Mouse (Mus musculus) liver, postnatal 0 days (tissue): Measurements from ENCODE around the gene Slc22a14.
"Not testable (repeated sequence)": the region's sequence is repeated elsewhere in the genome, so short reads cannot be mapped to it uniquely, and the experiment has no call there.

Source experiments
- CTCF ChIP-seq: sonication (generic); IDR thresholded peaks from 2 replicates; pipeline ENCODE4 v1.5.1; 2016; ENCODE audit warnings: antibody characterized with exemption, low read depth
- EP300 ChIP-seq: IDR thresholded peaks from 2 replicates; pipeline ENCODE4 v1.6.1; 2016; ENCODE audit warnings: antibody characterized with exemption, low read depth, mild to moderate bottlenecking

DNA sequence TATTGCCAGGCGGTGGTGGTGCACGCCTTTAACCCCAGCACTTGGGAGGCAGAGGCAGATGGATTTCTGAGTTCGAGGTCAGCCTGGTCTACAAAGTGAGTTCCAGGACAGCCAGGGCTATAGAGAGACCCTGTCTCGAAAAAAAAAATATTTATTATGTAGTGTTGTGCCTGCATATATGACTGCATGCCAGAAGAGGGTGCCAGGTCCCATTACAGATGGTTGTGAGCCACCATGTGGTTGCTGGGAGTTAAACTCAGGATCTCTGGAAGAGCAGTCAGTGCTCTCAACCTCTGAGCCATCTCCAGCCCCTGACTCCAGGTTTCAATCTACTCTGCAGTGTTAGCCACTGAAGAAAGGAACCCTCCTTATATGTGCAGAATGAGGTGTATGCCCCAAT is 5.4 kb upstream of the Slc22a14 start:
- not testable (repeated sequence) for TF ChIP-seq CTCF, EP300
